Mouse (Mus musculus) forebrain, embryonic 16.5 days (tissue): ENCODE measurements around the gene Zcchc4. TPM values are rescaled to one million over a fixed set of nuclear protein-coding genes. Genes with fewer than 3 reads are reported as not detected.
A peak's percentile ranks its signal among the peaks of the same experiment; 100 is the strongest.

ENCODE experiments used
- ATAC-seq: fragments of 200-750 bp; cut with Nextera tagmentation; 2 replicates; pipeline ENCODE4 v1.8.0; 2017; ENCODE audit warnings: mild to moderate bottlenecking, moderate library complexity
- H3K27ac ChIP-seq: fragments of 300-500 bp; sonication (generic); 2 replicates; pipeline ENCODE4 v1.5.1; 2014; ENCODE audit warnings: low read length, control low read depth
- H3K27me3 ChIP-seq: fragments of 300-500 bp; sonication (generic); replicated peaks from 2 replicates; pipeline ENCODE4 v1.6.1; 2014; ENCODE audit warnings: low read length; ENCODE audit not compliant: control insufficient read depth, insufficient read depth
- H3K36me3 ChIP-seq: fragments of 300-500 bp; sonication (generic); 2 replicates; pipeline ENCODE4 v1.6.1; 2014; ENCODE audit not compliant: control insufficient read depth, insufficient read depth
- H3K4me1 ChIP-seq: fragments of 300-500 bp; sonication (generic); replicated peaks from 2 replicates; pipeline ENCODE4 v1.6.1; 2014; ENCODE audit warnings: low read length; ENCODE audit not compliant: control insufficient read depth, insufficient read depth
- H3K4me2 ChIP-seq: fragments of 300-500 bp; sonication (generic); 2 replicates; pipeline ENCODE4 v1.6.1; 2014; ENCODE audit warnings: mild to moderate bottlenecking, low read length, control low read depth
- H3K4me3 ChIP-seq: fragments of 300-500 bp; sonication (generic); replicated peaks from 2 replicates; pipeline ENCODE4 v1.5.1; 2014; ENCODE audit warnings: mild to moderate bottlenecking, low read length, control low read depth
- H3K9ac ChIP-seq: fragments of 300-500 bp; sonication (generic); replicated peaks from 2 replicates; pipeline ENCODE4 v1.6.1; 2014; ENCODE audit warnings: low read depth, low read length, control low read depth
- H3K9me3 ChIP-seq: fragments of 300-500 bp; sonication (generic); 2 replicates; pipeline ENCODE4 v1.6.1; 2016; ENCODE audit warnings: low read length; ENCODE audit not compliant: control insufficient read depth
- WGBS: fragments of 180-500 bp; shearing (Covaris S2); extraction: QIAGEN DNeasy Blood & Tissue Kit; methylation state at CpG from one replicate; pipeline ENCODE4 v1.1.7; 2014; 5-methylcytosine and 5-hydroxymethylcytosine counted together
- polyA plus RNA-seq: library from polyadenylated mRNA; unstranded; fragments of >200 nt; fragmentation: Nextera tagmentation; extraction: Ambion mirVana; gene quantifications from 2 replicates; pipeline ENCODE4 v1.2.1, GENCODE M21; 2015

The Zcchc4 gene
- polyA plus RNA-seq, 1 experiment from 2014 or later, result 15.3 TPM

- WGBS, result 93% methylated on average over 14 of the region's 14 CpGs
Measured at GRCm38 (mm10) chr5:52811056-52811455, 35.8 kb downstream of the Zcchc4 start.

GRCm38 (mm10) chr5:52812456-52812855 lies 37.2 kb downstream of the Zcchc4 start:
- no peak; the same call in 1 of the 2 replicates for ATAC-seq
- Histone ChIP-seq H3K4me1 (no peaks in the 10 kb centered on the region), H3K9me3 (no peaks in the 10 kb centered on the region), H3K36me3 (0 out of 2 replicates have a peak, but pooled peaks cover 2% of the 10 kb centered on the region), H3K9ac (no peak overlapping the region), H3K27me3 (no peaks in the 10 kb centered on the region), H3K4me2 (no peak overlapping the region), H3K4me3 (no peak overlapping the region), H3K27ac (no peak overlapping the region)
- WGBS, result 80% methylated on average over 10 of the region's 10 CpGs

More at GRCm38 (mm10) chr5:52811056-52811455, 35.8 kb downstream of the Zcchc4 start:
- ATAC-seq, result no peak
- H3K27me3 ChIP-seq, result no peaks in the 10 kb centered on the region
- H3K4me3 ChIP-seq, result no peak overlapping the region
- no peaks in the 10 kb centered on the region for H3K36me3 ChIP-seq
- H3K4me1 ChIP-seq, result no peaks in the 10 kb centered on the region
- no peak overlapping the region for H3K9ac ChIP-seq
- no peaks in the 10 kb centered on the region for H3K9me3 ChIP-seq
- H3K4me2 ChIP-seq, result no peak overlapping the region
- no peak overlapping the region for H3K27ac ChIP-seq

GRCm38 (mm10) chr5:52813312-52813711 lies 38.1 kb downstream of the Zcchc4 start:
- Histone ChIP-seq H3K4me3 (no peak overlapping the region), H3K9ac (no peak overlapping the region), H3K27me3 (no peaks in the 10 kb centered on the region), H3K27ac (no peak overlapping the region), H3K9me3 (no peaks in the 10 kb centered on the region), H3K36me3 (0 out of 2 replicates have a peak, but pooled peaks cover 2% of the 10 kb centered on the region), H3K4me2 (no peak overlapping the region), H3K4me1 (no peaks in the 10 kb centered on the region)
- no peak for ATAC-seq
- 91% methylated on average over 7 of the region's 7 CpGs for WGBS

DNA sequence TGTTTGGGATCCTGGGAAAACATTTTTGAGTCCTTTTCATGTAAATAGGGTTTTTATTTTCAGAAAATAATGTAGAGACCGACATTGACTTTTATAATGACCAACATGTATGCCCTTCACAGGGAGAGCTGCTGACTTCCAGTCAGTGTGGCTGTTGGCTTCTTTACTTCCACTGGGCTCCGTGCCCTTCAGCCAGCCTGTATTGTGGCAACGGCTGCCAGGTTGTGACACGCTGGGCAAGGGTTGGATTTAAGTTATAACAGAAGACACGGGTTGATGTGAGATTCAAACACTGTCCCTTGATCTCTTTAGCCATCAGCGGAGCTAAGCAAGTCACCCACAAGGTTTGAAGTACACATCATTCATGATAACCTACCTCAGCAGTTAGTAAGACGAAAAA lies 43.5 kb downstream of the Zcchc4 start:
- 91% methylated on average over 7 of the region's 7 CpGs for WGBS

DNA sequence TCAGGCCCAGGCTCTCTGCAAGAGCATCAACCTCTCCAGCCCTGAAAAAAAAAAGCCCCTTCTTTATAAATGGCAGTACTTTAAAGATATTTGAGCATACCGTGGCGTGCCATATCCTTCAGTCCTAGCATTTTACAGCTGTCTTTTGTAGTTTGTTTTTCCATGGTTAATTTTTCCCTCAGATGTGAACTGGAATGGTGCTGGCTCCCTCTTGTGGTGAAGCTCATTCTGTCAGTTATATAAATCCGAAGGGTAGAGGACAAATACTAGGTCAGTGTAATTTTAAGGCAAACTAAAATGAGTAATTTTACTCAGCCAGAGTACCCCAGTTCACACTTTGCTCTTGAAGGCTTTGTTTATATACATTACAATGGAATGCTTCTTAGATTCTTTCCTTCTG lies 46.5 kb downstream of the Zcchc4 start:
- H3K9ac ChIP-seq, result no peak overlapping the region
- H3K9me3 ChIP-seq, result no peaks in the 10 kb centered on the region
- H3K4me1 ChIP-seq, result no peaks in the 10 kb centered on the region
- 43% methylated on average over 3 of the region's 3 CpGs for WGBS
- ATAC-seq, result no peak
- H3K27me3 ChIP-seq, result no peaks in the 10 kb centered on the region
- peaks cover 6% of the 10 kb centered on the region; the same call in 1 of the 2 replicates for H3K36me3 ChIP-seq
- no peak overlapping the region for H3K27ac ChIP-seq
- H3K4me3 ChIP-seq, result no peak overlapping the region
- H3K4me2 ChIP-seq, result no peak overlapping the region

More for the DNA sequence above, 43.5 kb downstream of the Zcchc4 start:
- no peak overlapping the region for H3K4me3 ChIP-seq
- no peaks in the 10 kb centered on the region for H3K27me3 ChIP-seq
- H3K9ac ChIP-seq, result no peak overlapping the region
- H3K9me3 ChIP-seq, result no peaks in the 10 kb centered on the region
- H3K4me2 ChIP-seq, result no peak overlapping the region
- H3K4me1 ChIP-seq, result no peaks in the 10 kb centered on the region
- peaks cover 4% of the 10 kb centered on the region; the same call in 1 of the 2 replicates for H3K36me3 ChIP-seq
- no peak for ATAC-seq
- H3K27ac ChIP-seq, result no peak overlapping the region

GRCm38 (mm10) chr5:52827923-52828322 lies 52.7 kb downstream of the Zcchc4 start:
- Histone ChIP-seq H3K27ac (no peak overlapping the region), H3K4me2 (no peak overlapping the region), H3K4me3 (no peak overlapping the region), H3K9ac (no peak overlapping the region), H3K4me1 (peaks cover 1% of the 10 kb centered on the region; the same call in 1 of the 2 replicates), H3K9me3 (no peaks in the 10 kb centered on the region), H3K36me3 (peaks cover 4% of the 10 kb centered on the region; the same call in 1 of the 2 replicates), H3K27me3 (no peaks in the 10 kb centered on the region)
- ATAC-seq, result no peak
- WGBS, result 91% methylated on average over 4 of the region's 4 CpGs

- Histone ChIP-seq H3K4me3 (peak overlapping the region; percentile 82), H3K4me1 (peaks cover 25% of the 10 kb centered on the region), H3K9ac (peak overlapping the region; percentile 94), H3K36me3 (no peaks in the 10 kb centered on the region; the same call in 1 of the 2 replicates), H3K4me2 (peak overlapping the region; percentile 85), H3K27me3 (no peaks in the 10 kb centered on the region), H3K9me3 (no peaks in the 10 kb centered on the region), H3K27ac (no peak overlapping the region; the same call in 1 of the 2 replicates)
- no peak for ATAC-seq
Measured at GRCm38 (mm10) chr5:52833005-52833404, 57.8 kb downstream of the Zcchc4 start.

DNA sequence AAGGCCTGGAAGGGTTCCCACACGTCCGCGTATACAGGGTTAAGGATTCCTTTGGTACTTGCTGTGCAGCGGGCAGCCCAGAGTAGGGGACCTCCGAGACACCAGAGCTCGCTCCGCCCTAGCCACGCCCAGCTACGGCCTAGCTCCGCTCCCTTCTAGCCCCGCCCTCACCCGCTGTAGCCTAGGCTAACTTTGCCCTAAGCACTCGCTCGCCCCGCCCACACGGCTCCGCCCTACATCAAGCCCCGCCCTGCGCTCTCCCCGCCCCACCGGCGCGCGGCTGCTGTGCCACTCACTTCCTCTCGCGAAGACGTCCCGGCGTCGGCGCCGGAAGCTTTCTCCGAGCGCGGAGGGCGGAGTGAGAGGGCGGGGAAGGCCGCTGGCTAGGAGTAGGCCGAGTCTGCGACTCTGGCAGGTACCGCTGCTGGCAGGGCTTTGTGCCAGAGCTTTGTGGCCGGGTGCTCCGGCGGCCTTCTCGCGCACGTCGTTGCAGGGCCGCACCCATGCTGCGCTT lies 58.6 kb downstream of the Zcchc4 start, which contains the start of gene Anapc4:
TSS of gene Anapc4 (plus strand) at position 252 of the 514 bp plus-strand sequence.
- H3K9ac ChIP-seq, result peak within 1 kb of the TSS; percentile 94
- peak within 1 kb of the TSS; percentile 82 for H3K4me3 ChIP-seq
- peak within 1 kb of the TSS; percentile 87 for H3K27ac ChIP-seq
- ATAC-seq, result peak; percentile 98
- peaks cover 25% of the 10 kb centered on the region for H3K4me1 ChIP-seq
- peak within 1 kb of the TSS; percentile 85 for H3K4me2 ChIP-seq
- H3K36me3 ChIP-seq, result no peaks in the 10 kb centered on the region; the same call in 1 of the 2 replicates
- WGBS, result under 1% methylated on average over 48 of the region's 50 CpGs
- no peaks in the 10 kb centered on the region for H3K27me3 ChIP-seq
- H3K9me3 ChIP-seq, result no peaks in the 10 kb centered on the region

DNA sequence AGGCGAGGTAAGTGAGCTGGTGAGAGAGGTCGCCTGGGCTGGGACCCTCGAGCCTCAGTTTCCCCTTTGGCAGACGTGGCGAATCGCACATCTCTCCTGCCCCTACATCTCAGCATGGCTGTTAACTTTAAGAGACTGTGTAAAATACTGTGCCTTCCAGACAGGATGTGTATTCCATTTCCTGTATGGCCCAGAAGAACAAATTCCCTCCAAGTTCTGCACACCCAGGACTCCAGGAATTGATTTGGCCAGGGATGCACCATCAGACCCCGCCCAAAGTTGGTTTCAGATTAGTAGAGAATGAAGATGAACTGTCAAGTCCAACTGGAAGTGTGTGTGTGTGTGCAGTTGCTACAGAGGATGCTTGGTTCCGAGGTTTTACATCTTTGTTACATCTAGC lies 59.2 kb downstream of the Zcchc4 start:
- ATAC-seq, result no peak; the same call in 1 of the 2 replicates
- Histone ChIP-seq H3K27ac (peak overlapping the region; percentile 87), H3K4me3 (peak overlapping the region; percentile 82), H3K4me2 (peak overlapping the region; percentile 85), H3K9ac (peak overlapping the region; percentile 94), H3K4me1 (peaks cover 25% of the 10 kb centered on the region), H3K9me3 (no peaks in the 10 kb centered on the region), H3K36me3 (no peaks in the 10 kb centered on the region; the same call in 1 of the 2 replicates), H3K27me3 (no peaks in the 10 kb centered on the region)
- WGBS, result 10% methylated on average over 8 of the region's 8 CpGs
